ENCODE assay signal across 10 mouse cellular contexts in the genomic region with DNA sequence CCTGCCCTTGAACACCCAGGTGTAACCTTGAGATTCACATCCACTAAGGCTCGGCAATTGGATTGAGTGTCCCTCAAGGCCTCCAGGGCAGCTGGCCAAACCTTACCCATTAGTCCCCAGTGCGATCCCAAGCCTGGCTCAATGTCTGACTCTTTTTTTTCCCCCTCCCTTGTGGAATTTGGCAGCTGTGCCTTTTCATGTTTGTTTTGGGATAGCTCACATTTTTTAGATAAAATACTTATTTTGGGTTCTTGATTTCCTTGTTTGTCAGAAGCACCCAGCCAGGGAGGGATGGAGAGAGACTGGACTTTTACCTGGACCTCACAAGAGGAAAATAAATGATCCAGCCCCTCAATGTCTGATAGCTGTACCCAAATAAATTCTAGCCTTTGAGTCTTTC.
DNase-seq lines count a peak whose midpoint lies in the region; ATAC-seq and TF ChIP-seq lines count a peak whose summit lies in the region.
"Had no signal": no experiment of that assay in that cellular context is flagged by ENCODE, and none has a peak within 500 bp of the region (broad histone marks: within the 10 kb centered on the region; RNA-seq: fewer than 3 reads in every experiment).

No protein-coding gene starts in this region.

- no peaks in the 10 kb centered on the region for H3K27me3 ChIP-seq in kidney, postnatal 0 days (ENCODE audit: insufficient read depth, low read length)
- no peaks in the 10 kb centered on the region for H3K27me3 ChIP-seq in hindbrain, postnatal 0 days (ENCODE audit: insufficient read depth, low read length)

- DNase-seq in cerebellum, postnatal 14 days, result peak; percentile 9 to 11
- no peak for DNase-seq in cerebellum, adult 8-10 months
- DNase-seq in urinary bladder, postnatal 14 days (ENCODE audit: low spot score), result peak; percentile 35
- DNase-seq in urinary bladder, postnatal 25 days (ENCODE audit: low spot score), result no peak
- DNase-seq in kidney, postnatal 0 days (ENCODE audit: low spot score), result peak; percentile 86
- peak; percentile 41 for DNase-seq in testis, postnatal 14 days (ENCODE audit: low spot score)
- no peak for DNase-seq in hindbrain, postnatal 0 days (ENCODE audit: low spot score)
- DNase-seq in neural tube, embryonic 10.5 days (ENCODE audit: extremely low spot score, low spot score), result no peak
- DNase-seq: B cell, adult 2 months; cerebellum, postnatal 36 days had no signal

- TF ChIP-seq CTCF in kidney, postnatal 0 days (IDR thresholded peaks at IDR 0.05; ENCODE audit: low read depth), result no peak
- TF ChIP-seq CTCF in hindbrain, postnatal 0 days (IDR thresholded peaks at IDR 0.05; ENCODE audit: low read depth), result no peak

- H3K9ac ChIP-seq in kidney, postnatal 0 days (ENCODE audit: low read depth, low read length), result no peak overlapping the region
- no peak overlapping the region for H3K9ac ChIP-seq in hindbrain, postnatal 0 days (replicated peaks; ENCODE audit: low read length)

- 51% methylated on average over 2 of the region's 2 CpGs for WGBS in kidney, postnatal 0 days
- WGBS in hindbrain, postnatal 0 days, result 43% methylated on average over 2 of the region's 2 CpGs

- H3K4me2 ChIP-seq in kidney, postnatal 0 days (ENCODE audit: low read length), result no peak overlapping the region
- no peak overlapping the region for H3K4me2 ChIP-seq in hindbrain, postnatal 0 days (ENCODE audit: low read depth, low read length)

- peak overlapping the region; percentile 75 for H3K27ac ChIP-seq in kidney, postnatal 0 days
- H3K27ac ChIP-seq in hindbrain, postnatal 0 days, result no peak overlapping the region

- H3K9me3 ChIP-seq in kidney, postnatal 0 days (replicated peaks; ENCODE audit: low read length), result no peaks in the 10 kb centered on the region
- H3K9me3 ChIP-seq in hindbrain, postnatal 0 days (ENCODE audit: low read length), result no peaks in the 10 kb centered on the region

- no peak overlapping the region for H3K4me3 ChIP-seq in kidney, postnatal 0 days (replicated peaks; ENCODE audit: low read depth, low read length)
- no peak overlapping the region for H3K4me3 ChIP-seq in hindbrain, postnatal 0 days (ENCODE audit: low read length)

- no peak for ATAC-seq in kidney, postnatal 0 days (replicated peaks; ENCODE audit: low FRiP score, low read depth)
- no peak for ATAC-seq in hindbrain, postnatal 0 days

- no peaks in the 10 kb centered on the region for H3K4me1 ChIP-seq in kidney, postnatal 0 days (replicated peaks; ENCODE audit: insufficient read depth, low read length)
- no peaks in the 10 kb centered on the region for H3K4me1 ChIP-seq in hindbrain, postnatal 0 days (ENCODE audit: insufficient read depth, low read length)

- H3K36me3 ChIP-seq in kidney, postnatal 0 days (ENCODE audit: insufficient read depth, low read length), result no peaks in the 10 kb centered on the region
- H3K36me3 ChIP-seq in hindbrain, postnatal 0 days (ENCODE audit: insufficient read depth, low read length), result no peaks in the 10 kb centered on the region

Comparison
In these comparisons a context has a peak if more than half of its experiments do, and no peak if none do; other contexts are left out.
1. DNase-seq: peak in cerebellum, postnatal 14 days (2 of 2), urinary bladder, postnatal 14 days (single experiment), kidney, postnatal 0 days (single experiment) and testis, postnatal 14 days (single experiment); none in cerebellum, adult 8-10 months (single experiment), urinary bladder, postnatal 25 days (single experiment), hindbrain, postnatal 0 days (single experiment) and neural tube, embryonic 10.5 days (single experiment).